Mouse (Mus musculus): ENCODE results near the gene Prodh2. TPM values are rescaled to one million over a fixed set of nuclear protein-coding genes. Genes with fewer than 3 reads are reported as not detected.
"Not testable (repeated sequence)": the region's sequence is repeated elsewhere in the genome, so short reads cannot be mapped to it uniquely, and the experiment has no call there.

Gene Prodh2
- not detected for total RNA-seq (2021)
- long read RNA-seq, experiment 1: 0 reads
- long read RNA-seq, experiment 2: 0 reads

GRCm38 (mm10) chr7:30493401-30493931 is at the start of gene Prodh2:
TSS of gene Prodh2 (plus strand) at chr7:30493622.
- no peak for DNase-seq (ENCODE audit: low spot score in 2 of 2)

DNA sequence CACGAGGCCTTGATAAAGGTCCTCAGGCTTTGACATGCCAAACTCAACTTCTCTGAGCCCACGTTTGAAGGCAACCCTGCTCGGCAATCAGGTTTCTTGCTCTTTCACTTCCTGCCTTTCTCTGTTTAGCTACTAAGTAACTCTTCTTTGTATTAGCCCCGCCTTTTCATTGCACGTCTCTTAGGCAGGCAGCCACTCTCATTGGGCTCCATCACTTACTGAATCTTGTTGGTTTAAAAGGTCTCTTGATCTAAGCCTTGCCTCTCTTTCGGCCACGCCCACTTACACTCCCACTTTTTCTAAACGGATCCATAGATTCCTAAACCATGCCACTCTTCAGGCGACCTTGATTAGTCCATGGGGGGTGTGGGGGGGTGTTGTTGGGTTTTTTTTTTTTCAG is 49.7 kb upstream of the Prodh2 start:
- no peak for DNase-seq (ENCODE audit: low spot score in 2 of 2)

GRCm38 (mm10) chr7:30444154-30444970 is 49.1 kb upstream of the Prodh2 start:
- peak; percentile 58 to 79 for DNase-seq (ENCODE audit: low spot score in 2 of 2)

DNA sequence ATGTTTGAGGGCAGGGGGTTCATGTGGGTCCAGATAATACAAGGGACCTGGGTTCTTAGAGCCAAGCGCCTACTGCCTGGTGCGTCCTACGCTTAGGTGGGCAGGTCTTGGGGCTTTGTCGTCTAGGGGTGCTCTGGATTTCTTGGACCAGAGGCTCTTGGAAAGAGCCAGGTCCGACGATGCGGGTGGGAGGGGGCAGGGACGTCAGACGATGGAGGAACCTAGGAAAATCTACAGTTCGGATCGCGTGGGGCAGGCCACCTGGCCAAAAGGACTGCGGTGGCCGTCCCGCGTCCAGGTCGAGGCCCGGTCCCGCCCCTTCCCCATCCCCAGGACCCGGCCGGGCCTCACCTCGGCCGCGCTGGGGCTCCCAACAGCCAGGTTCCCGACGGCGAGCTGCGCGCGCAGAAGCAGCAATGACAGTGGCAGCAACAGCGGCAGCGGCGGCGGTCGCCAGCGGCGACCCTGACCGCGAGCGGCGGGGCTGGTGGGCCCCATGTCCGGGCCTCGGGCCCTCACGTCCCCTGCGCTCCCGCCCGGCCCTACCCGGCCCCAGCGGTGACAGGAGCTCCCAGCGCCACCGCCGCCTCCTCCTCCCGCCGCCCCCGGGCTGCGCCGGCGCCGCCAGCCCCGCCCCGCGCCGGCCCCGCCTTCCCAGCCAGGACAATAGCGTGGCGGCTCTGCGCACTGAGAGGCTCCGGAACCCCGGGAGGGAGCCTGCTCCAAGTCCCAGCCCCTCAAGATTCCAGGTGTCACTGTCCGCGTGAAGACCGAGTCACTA is 48.3 kb upstream of the Prodh2 start, which contains the start of gene Aplp1:
Gene Aplp1 (minus strand): TSS at position 565 of the 781 bp plus-strand sequence.
- DNase-seq (ENCODE audit: low spot score in 2 of 2): peak; percentile 84 to 90

DNA sequence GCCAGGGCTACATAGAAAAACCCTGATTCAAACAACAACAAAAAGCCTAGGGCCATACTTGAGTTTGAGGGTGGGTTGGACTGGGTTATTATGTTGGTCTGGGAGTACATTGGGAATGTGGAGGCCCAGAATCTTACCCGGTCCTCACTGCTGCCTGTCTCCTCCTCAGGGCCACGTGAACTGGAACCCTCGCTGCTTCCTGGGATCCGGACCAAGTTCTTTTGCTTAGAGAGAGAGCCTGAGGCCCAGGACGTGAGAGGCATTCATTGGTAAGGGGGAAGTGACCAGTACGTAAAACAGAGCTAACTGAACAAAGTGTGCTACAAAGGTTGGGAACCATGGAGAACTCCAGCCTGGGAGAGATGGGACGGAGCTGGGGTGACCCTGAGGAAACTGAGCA is 43.2 kb upstream of the Prodh2 start:
- no peak for DNase-seq (ENCODE audit: low spot score in 2 of 2)

DNA sequence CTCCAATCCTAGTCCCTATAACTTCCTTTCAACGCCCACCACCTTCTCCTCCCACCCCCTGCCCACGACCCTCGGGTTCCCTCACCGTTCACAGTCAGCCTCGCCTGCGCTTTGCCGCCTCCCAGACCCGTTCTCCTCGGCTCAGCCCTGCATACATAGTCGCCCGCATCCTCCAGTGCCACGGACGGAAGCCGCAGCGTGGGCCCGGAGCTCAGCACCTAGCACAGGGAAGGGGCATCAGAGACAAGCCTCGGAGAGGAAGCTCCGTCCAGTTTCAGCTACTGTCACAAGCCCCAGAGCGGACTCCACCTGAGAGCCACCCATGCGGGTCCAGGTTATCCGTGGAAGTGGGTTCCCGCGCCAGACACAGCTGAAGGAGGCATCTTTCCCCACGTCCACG is 40.1 kb upstream of the Prodh2 start:
- DNase-seq (ENCODE audit: low spot score in 2 of 2): no peak

- no peak for DNase-seq (ENCODE audit: low spot score in 2 of 2)
Observed at GRCm38 (mm10) chr7:30453766-30454165, 39.7 kb upstream of the Prodh2 start.

DNA sequence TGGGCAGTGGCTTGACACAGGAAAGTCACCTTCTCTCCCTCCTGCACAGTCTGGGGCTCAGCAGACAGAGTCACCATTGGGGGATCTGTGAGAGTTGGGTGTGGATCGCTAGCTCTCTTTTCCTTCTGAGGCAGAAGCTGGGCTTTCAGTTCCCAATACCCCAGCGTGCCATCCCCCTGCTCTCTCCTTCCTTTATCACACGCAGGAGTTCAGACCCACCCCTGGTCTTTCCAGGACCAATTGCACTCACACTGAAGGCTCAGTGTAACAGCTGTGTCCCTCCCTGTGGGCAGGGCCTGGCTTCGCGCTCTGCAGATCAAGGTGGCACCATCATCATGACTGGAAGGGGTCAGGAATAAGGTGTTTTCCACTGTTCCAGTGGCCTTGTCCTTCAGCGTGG is 39.2 kb upstream of the Prodh2 start:
- no peak for DNase-seq (ENCODE audit: low spot score in 2 of 2)

DNA sequence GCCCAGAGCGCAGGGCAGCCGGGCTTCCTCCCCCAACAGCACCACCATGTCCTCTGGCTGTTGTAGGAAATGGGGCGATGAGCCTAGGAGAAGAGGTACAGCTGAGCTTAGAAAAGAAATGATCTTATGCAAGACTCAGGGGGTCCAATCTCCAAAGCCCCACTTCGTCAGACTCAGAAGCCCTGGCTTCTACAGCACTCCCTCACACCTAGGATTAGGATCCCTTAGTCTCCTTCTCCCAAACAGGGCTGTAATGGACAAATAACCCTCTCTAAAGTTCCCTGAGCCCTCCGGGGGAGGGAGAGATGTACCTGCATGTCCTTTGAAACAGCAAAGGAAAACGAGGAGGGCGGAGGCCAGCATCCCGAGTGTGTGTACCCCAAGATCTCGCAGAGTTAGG is 36.9 kb upstream of the Prodh2 start:
- no peak for DNase-seq (ENCODE audit: low spot score in 2 of 2)

- DNase-seq (ENCODE audit: low spot score in 2 of 2): no peak
Observed at GRCm38 (mm10) chr7:30456911-30457628, 36.4 kb upstream of the Prodh2 start.

DNA sequence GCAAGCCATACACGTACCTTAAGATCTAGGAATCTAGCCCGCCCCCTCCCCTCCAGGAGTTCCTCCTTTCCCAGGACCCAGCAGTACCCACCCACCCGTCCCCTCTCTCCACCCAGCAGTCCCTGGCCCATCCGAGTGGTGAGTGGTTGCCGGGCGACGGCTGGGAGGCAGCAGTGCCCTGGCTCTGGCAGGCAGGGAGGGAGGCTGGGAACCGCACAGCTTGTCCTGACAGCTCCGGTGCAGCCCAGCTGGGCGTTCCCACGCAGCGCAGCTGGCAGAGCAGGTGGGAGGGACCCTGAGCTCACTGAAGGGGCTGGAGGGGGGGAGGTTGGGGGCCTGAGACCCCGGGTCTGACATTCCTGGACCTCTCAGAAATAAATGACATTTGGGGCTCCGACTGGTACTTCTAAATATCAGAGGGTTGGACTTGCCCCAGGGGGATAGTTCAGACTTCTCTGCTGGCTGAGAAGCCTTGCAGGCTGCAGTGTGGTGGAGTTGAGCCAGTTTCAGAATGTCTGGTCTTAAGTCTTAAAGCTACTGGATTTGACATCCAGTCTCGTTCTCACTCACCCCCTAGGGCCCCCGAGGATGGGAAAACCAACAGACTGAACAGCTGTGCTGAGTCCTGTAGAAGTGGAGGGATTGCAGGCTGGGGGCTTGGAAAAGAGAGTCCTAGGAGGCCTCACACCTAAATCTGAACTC is 35.6 kb upstream of the Prodh2 start, which contains the start of the genes Kirrel2 and Nphs1:
Gene Kirrel2 (minus strand): TSS at position 62 of the 702 bp plus-strand sequence.
Gene Nphs1 (plus strand): TSS at position 687 of the 702 bp plus-strand sequence.
- peak; percentile 61 to 74 for DNase-seq (ENCODE audit: low spot score in 2 of 2)

- DNase-seq (ENCODE audit: low spot score in 2 of 2): no peak
Observed at GRCm38 (mm10) chr7:30459484-30459883, 33.9 kb upstream of the Prodh2 start.

DNA sequence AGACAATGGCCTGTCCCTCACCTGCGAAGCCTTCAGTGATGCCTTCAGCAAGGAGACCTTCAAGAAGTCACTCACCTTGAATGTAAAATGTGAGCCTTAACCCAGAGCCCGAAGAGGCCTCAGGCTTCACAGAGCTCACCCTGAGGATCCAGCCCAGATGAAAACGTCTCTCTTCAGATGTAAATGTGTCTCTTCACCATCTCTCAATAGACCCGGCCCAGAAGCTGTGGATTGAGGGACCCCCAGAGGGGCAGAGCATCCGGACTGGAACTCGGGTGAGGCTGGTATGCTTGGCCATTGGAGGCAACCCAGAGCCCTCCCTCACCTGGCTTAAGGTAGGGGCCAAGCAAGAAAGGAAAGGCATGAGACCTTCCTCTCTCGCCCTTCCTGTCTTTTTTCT is 29.9 kb upstream of the Prodh2 start:
- no peak for DNase-seq (ENCODE audit: low spot score in 2 of 2)

GRCm38 (mm10) chr7:30463996-30464395 is 29.4 kb upstream of the Prodh2 start:
- no peak for DNase-seq (ENCODE audit: low spot score in 2 of 2)

DNA sequence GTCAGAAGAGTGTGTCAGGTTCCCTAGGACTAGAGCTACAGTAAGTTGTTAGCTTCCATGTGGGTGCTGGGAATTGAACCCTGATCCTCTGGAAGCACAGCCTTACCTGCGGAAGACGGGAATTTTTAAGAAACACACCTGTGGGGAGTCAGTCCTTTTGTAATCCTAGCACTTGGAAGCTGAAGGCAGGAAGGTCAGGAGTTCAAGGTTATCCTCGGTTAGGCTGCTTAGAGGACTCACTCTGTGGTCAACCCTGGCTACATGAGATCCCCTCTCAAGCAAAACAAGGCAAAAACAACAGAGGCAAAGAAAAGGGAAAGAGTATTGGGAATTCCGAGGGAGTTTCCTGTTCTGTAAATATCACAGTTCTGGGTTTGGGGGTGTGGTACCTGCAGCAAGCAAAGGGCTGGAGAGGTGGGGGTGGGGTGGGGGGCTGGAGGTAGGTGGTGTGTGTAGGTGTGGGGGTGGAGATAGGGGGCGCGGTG is 28.6 kb upstream of the Prodh2 start:
- DNase-seq (ENCODE audit: low spot score in 2 of 2): no peak

DNA sequence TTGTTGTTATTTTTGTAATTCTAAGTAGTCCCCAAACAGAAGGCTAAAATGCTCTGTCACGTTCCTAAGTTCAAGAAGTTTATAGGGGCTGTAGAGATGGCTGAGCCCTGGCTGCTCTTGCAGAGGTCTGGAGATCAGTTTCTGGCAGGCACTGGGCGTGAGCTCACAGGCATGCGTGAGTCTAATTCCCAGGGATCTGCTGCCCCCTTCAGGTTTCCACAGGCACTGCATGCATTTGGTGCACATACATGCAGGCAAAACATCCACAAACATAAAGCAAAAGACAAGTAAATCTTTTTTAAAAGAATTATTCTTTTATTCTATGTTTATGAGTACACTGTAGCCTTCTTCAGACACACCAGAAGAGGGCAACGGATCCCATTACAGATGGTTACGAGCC is 21.0 kb upstream of the Prodh2 start:
- DNase-seq (ENCODE audit: low spot score in 2 of 2): peak in 1 of 2 experiments; percentile 42

- DNase-seq (ENCODE audit: low spot score in 2 of 2): no peak
Observed at GRCm38 (mm10) chr7:30474999-30475398, 18.4 kb upstream of the Prodh2 start.

- not testable (repeated sequence) for DNase-seq (ENCODE audit: low spot score in 2 of 2)
Observed at GRCm38 (mm10) chr7:30476136-30476535, 17.3 kb upstream of the Prodh2 start.

DNA sequence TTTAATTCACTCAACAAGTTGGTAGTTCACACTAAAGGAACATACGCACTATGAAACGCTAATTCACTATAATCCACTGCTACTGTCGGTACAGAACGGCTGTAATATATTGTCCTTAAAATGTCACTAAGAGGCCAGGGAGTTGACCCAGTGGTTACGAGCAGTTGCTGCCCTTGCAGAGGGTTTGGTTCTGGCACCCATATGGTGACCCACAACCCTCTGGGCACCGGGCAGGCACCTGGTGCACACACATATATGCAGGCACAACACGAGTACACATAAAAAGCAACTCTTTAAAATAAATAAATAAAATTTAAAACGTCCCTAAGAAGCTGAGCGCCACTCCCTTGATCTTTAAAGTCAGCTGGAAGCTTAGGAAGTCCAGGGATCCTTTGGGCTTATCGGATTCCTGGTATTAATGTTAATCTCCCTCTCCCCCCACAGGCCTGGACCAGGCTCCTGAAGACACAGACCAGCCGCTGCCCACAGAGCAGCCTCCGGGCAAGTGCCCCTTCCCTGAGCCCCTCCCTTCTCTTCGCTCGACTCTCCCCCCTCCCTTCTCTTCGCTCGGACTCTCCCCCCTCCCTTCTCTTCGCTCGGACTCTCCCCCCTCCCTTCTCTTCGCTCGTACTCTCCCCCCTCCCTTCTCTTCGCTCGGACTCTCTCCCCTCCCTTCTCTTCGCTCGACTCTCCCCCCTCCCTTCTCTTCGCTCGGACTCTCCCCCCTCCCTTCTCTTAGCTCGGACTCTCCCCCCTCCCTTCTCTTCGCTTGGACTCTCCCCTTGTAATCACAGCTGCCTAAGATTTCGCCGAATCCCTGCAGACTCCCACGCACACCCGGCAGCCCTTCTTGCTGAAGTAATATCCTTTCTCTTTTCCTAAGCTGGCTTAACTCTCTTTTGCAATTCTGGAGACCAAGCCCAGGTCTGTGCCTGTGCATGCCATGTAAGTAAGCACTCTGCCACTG is 15.7 kb upstream of the Prodh2 start:
- DNase-seq (ENCODE audit: low spot score in 2 of 2): peak; percentile 57 to 74
